Mouse (Mus musculus) CH12.LX (cell line): Measurements from ENCODE around the gene Tspan17. TPM values are rescaled to one million over a fixed set of nuclear protein-coding genes. Genes with fewer than 3 reads are reported as not detected.

Experiments
- DNase-seq: peaks from one replicate; pipeline ENCODE4 v3.0.0-alpha.2; 2013; ENCODE audit errors: extremely low read depth
- H3K27ac ChIP-seq: 2 replicates; pipeline ENCODE4 v1.5.1; 2012; ENCODE audit warnings: low read depth, mild to moderate bottlenecking, control low read depth, moderate library complexity; ENCODE audit not compliant: insufficient read depth
- H3K27me3 ChIP-seq: replicated peaks from 2 replicates; pipeline ENCODE3; 2012; ENCODE audit warnings: inconsistent platforms
- H3K36me3 ChIP-seq, 2 experiments: replicated peaks in 1 of 2; 2 replicates each; pipeline versions ENCODE3 to v1.6.1; 2012; ENCODE audit warnings: inconsistent platforms in 1 of 2, low read length in 1 of 2, mild to moderate bottlenecking in 1 of 2, mixed read lengths in 1 of 2, moderate library complexity in 1 of 2; ENCODE audit not compliant: control insufficient read depth in 1 of 2, insufficient read depth in 1 of 2
- H3K4me1 ChIP-seq, 2 experiments: 2 replicates each; pipeline ENCODE4 v1.6.1; 2012; ENCODE audit warnings: inconsistent platforms in 1 of 2, moderate library complexity in 1 of 2; ENCODE audit not compliant: insufficient read depth in 2 of 2, control insufficient read depth in 1 of 2
- H3K4me2 ChIP-seq: 2 replicates; pipeline ENCODE4 v1.6.1; 2012; ENCODE audit warnings: low read depth, mild to moderate bottlenecking, control low read depth; ENCODE audit not compliant: poor library complexity, insufficient read depth, severe bottlenecking
- H3K4me3 ChIP-seq, 3 experiments: fragments of 150-350 bp in 1 of 3; sonication (generic) in 1 of 3; replicated peaks in 1 of 3; 2 replicates each; pipeline versions ENCODE3 to v1.5.1; 2011 to 2012; ENCODE audit warnings: low read depth in 2 of 3, low read length in 2 of 3, mild to moderate bottlenecking in 2 of 3, moderate library complexity in 2 of 3, control low read depth in 1 of 3, improper control_type of control experiment in 1 of 3, inconsistent platforms in 1 of 3, mixed read lengths in 1 of 3; ENCODE audit not compliant: poor library complexity in 1 of 3
- H3K79me2 ChIP-seq: replicated peaks from 2 replicates; pipeline ENCODE4 v1.6.1; 2012; ENCODE audit warnings: mild to moderate bottlenecking, moderate library complexity; ENCODE audit not compliant: control insufficient read depth, poor library complexity, insufficient read depth, severe bottlenecking; ENCODE audit errors: extremely low read depth
- H3K9ac ChIP-seq: 2 replicates; pipeline ENCODE4 v1.6.1; 2012; ENCODE audit warnings: low read depth, mild to moderate bottlenecking, control low read depth, moderate library complexity; ENCODE audit not compliant: insufficient read depth
- H3K9me3 ChIP-seq: replicated peaks from 2 replicates; pipeline ENCODE3; 2012; ENCODE audit warnings: low read length, inconsistent platforms, mixed read lengths
- BHLHE40 ChIP-seq: IDR thresholded peaks from 2 replicates; pipeline ENCODE4 v1.6.1; 2011; ENCODE audit warnings: mild to moderate bottlenecking, low read depth, low read length, improper control_type of control experiment
- CHD2 ChIP-seq: IDR thresholded peaks from 2 replicates; pipeline ENCODE4 v1.6.1; 2011; ENCODE audit warnings: low read length, improper control_type of control experiment
- CTCF ChIP-seq, 2 experiments: IDR thresholded peaks in 1 of 2; conservative IDR thresholded peaks in 1 of 2; 2 replicates each; pipeline ENCODE4 v1.5.1; 2011 to 2012; ENCODE audit warnings: low read depth in 2 of 2, low read length in 2 of 2, improper control_type of control experiment in 1 of 2, inconsistent platforms in 1 of 2, mild to moderate bottlenecking in 1 of 2, moderate library complexity in 1 of 2
- E2F4 ChIP-seq: IDR thresholded peaks from 2 replicates; pipeline ENCODE4 v1.6.1; 2011; ENCODE audit warnings: low read depth, low read length, improper control_type of control experiment; ENCODE audit not compliant: insufficient replicate concordance
- ELF1 ChIP-seq: IDR thresholded peaks from 2 replicates; pipeline ENCODE4 v1.6.1; 2014; ENCODE audit warnings: low read depth, mild to moderate bottlenecking, inconsistent platforms, low read length, improper control_type of control experiment
- EP300 ChIP-seq: IDR thresholded peaks from 2 replicates; pipeline ENCODE4 v1.6.1; 2011; ENCODE audit warnings: low read length, improper control_type of control experiment
- GABPA ChIP-seq: IDR thresholded peaks from 2 replicates; pipeline ENCODE4 v1.6.1; 2012; ENCODE audit warnings: low read depth, low read length, improper control_type of control experiment, inconsistent platforms; ENCODE audit not compliant: insufficient replicate concordance
- HCFC1 ChIP-seq: IDR thresholded peaks from 2 replicates; pipeline ENCODE4 v1.6.1; 2012; ENCODE audit warnings: low read depth, mild to moderate bottlenecking, inconsistent platforms, low read length, improper control_type of control experiment
- JUND ChIP-seq: conservative IDR thresholded peaks from 2 replicates; pipeline ENCODE4 v1.6.1; 2011; ENCODE audit warnings: low read depth, low read length, improper control_type of control experiment
- MAX ChIP-seq: IDR thresholded peaks from 2 replicates; pipeline ENCODE4 v1.6.1; 2011; ENCODE audit warnings: low read length, improper control_type of control experiment
- MAZ ChIP-seq: IDR thresholded peaks from 2 replicates; pipeline ENCODE4 v1.6.1; 2012; ENCODE audit warnings: low read depth, mild to moderate bottlenecking, inconsistent platforms, low read length, improper control_type of control experiment, moderate library complexity
- MEF2A ChIP-seq: IDR thresholded peaks from 2 replicates; pipeline ENCODE4 v1.6.1; 2014; ENCODE audit warnings: low read depth, mild to moderate bottlenecking, inconsistent platforms, low read length, improper control_type of control experiment, borderline replicate concordance
- MXI1 ChIP-seq: IDR thresholded peaks from 2 replicates; pipeline ENCODE4 v1.6.1; 2011; ENCODE audit warnings: mild to moderate bottlenecking, low read depth, low read length, improper control_type of control experiment
- NRF1 ChIP-seq: IDR thresholded peaks from 2 replicates; pipeline ENCODE4 v1.6.1; 2014; ENCODE audit warnings: low read depth, mild to moderate bottlenecking, inconsistent platforms, low read length, improper control_type of control experiment, moderate library complexity
- RAD21 ChIP-seq: IDR thresholded peaks from 2 replicates; pipeline ENCODE4 v1.6.1; 2011; ENCODE audit warnings: low read depth, mild to moderate bottlenecking, low read length, improper control_type of control experiment, moderate library complexity
- SIN3A ChIP-seq: IDR thresholded peaks from 2 replicates; pipeline ENCODE4 v1.6.1; 2012; ENCODE audit warnings: low read length, improper control_type of control experiment, inconsistent platforms
- SMC3 ChIP-seq: IDR thresholded peaks from 2 replicates; pipeline ENCODE4 v1.6.1; 2011; ENCODE audit warnings: low read depth, low read length, improper control_type of control experiment
- TBP ChIP-seq: conservative IDR thresholded peaks from 2 replicates; pipeline ENCODE4 v1.6.1; 2011; ENCODE audit warnings: low read depth, low read length, improper control_type of control experiment
- UBTF ChIP-seq: IDR thresholded peaks from 2 replicates; pipeline ENCODE4 v1.6.1; 2012; ENCODE audit warnings: low read depth, mild to moderate bottlenecking, inconsistent platforms, low read length, improper control_type of control experiment, moderate library complexity
- USF1 ChIP-seq: IDR thresholded peaks from 2 replicates; pipeline ENCODE4 v1.6.1; 2014; ENCODE audit warnings: low read depth, mild to moderate bottlenecking, inconsistent platforms, low read length, improper control_type of control experiment
- ZC3H11A ChIP-seq: IDR thresholded peaks from 2 replicates; pipeline ENCODE4 v1.6.1; 2012; ENCODE audit warnings: low read depth, mild to moderate bottlenecking, inconsistent platforms, low read length, improper control_type of control experiment
- ZMIZ1 ChIP-seq: IDR thresholded peaks from 2 replicates; pipeline ENCODE4 v1.6.1; 2012; ENCODE audit warnings: low read depth, mild to moderate bottlenecking, inconsistent platforms, low read length, improper control_type of control experiment
- ZNF384 ChIP-seq: IDR thresholded peaks from 2 replicates; pipeline ENCODE4 v1.6.1; 2012; ENCODE audit warnings: low read depth, low read length, improper control_type of control experiment, inconsistent platforms
- dilution Hi-C: fragments of 300-500 bp; cut with MboI; formaldehyde crosslinking; loops from 2 replicates; pipeline ENCODE4 v1.14.3; 2020; ENCODE audit warnings: low sequenced_read_pairs; ENCODE audit not compliant: extremely low pct_unique_long_range_greater_than_20kb, extremely low pct_ligation_motif_present
- in situ Hi-C: fragments of 300-500 bp; cut with MboI; formaldehyde crosslinking; loops from 3 replicates; pipeline ENCODE4 v1.14.3; 2019; ENCODE audit warnings: low sequenced_read_pairs, low pct_ligation_motif_present, low pct_unique_long_range_greater_than_20kb, mixed read lengths
- polyA plus RNA-seq: library from polyadenylated mRNA; unstranded; fragments of >175 nt; gene quantifications from 2 replicates; pipeline ENCODE4 v1.2.1, GENCODE M21; 2012; ENCODE audit warnings: low read depth; ENCODE audit not compliant: insufficient read length
- total RNA-seq, 2 experiments: library from RNA; depleted of rRNA; stranded (reverse); fragments of 300-350 nt in 1 of 2; fragments of >200 nt in 1 of 2; gene quantifications; 2 replicates each; pipeline ENCODE4 v1.2.3; 2012 to 2014

The Tspan17 gene
- total and polyA plus RNA-seq, 3 experiments: 0.61 to 0.68 TPM; not detected in 1

DNA sequence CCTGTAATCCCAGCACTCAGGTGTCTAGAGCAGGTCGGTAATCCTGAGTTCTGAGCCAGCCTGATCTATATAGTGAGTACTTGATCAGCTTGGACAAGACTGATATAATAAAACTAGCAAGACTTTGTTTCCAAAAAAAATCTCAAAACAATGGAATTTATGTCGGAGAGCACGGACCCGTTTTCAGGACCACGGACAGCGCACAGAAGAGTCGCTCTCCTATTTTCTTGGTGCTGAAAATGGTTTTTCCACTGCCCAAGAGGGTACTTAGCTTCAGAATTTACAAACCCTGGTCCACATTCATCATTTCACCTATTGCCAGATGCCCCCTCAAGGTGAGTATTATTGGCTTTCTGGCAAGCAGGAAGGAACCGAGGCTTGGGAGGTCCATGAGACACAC lies 38.5 kb upstream of the Tspan17 start:
- Histone ChIP-seq H3K4me1 (no peaks in the 10 kb centered on the region), H3K4me3 (no peak overlapping the region), H3K79me2 (no peaks in the 10 kb centered on the region), H3K4me2 (no peak overlapping the region), H3K27me3 (peaks cover 57% of the 10 kb centered on the region), H3K36me3 (no peaks in the 10 kb centered on the region), H3K9me3 (peaks cover 7% of the 10 kb centered on the region), H3K9ac (no peak overlapping the region), H3K27ac (no peak overlapping the region)
- in situ Hi-C loops: no loop called here
- TF ChIP-seq JUND (no peak), ZMIZ1 (no peak), SIN3A (no peak), BHLHE40 (no peak), ZC3H11A (no peak), RAD21 (no peak), HCFC1 (no peak), CTCF (conservative IDR thresholded peaks at IDR 0.05 in 1 of 2, IDR thresholded peaks at IDR 0.05 in 1 of 2; ENCODE audit: low read depth in 2 of 2, low read length in 2 of 2) (no peak), USF1 (no peak), MAZ (no peak), MAX (no peak), MXI1 (no peak), CHD2 (no peak), MEF2A (no peak), E2F4 (no peak), ELF1 (no peak)
- DNase-seq: no peak
- dilution Hi-C loops: no loop called here

DNA sequence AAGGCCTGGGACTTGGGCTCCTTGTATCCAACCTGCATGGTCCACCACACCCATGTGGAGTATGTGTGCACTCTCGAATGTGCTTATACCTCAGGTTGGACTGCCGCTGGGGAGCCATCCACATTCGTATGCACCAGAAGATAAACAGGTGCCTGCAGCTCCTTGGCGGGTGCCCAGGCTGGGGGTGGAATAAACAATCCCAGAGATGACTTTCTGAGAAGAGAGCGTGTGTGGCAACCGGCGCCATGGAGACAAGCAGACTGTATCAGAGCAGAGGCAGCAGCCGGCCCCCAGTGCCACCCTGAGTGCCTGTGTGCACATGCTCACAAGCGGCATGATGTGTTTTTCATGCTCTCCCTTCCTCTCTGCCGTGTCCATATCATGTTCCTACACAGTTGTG lies 36.5 kb upstream of the Tspan17 start:
- in situ Hi-C loops (no loop called here), dilution Hi-C loops (no loop called here)
- Histone ChIP-seq H3K27me3 (peaks cover 56% of the 10 kb centered on the region), H3K27ac (no peak overlapping the region), H3K4me1 (no peaks in the 10 kb centered on the region), H3K36me3 (no peaks in the 10 kb centered on the region), H3K79me2 (no peaks in the 10 kb centered on the region), H3K9me3 (peaks cover 7% of the 10 kb centered on the region), H3K4me3 (no peak overlapping the region), H3K4me2 (no peak overlapping the region), H3K9ac (no peak overlapping the region)
- no peak for TF ChIP-seq MEF2A
- no peak for TF ChIP-seq RAD21
- no peak for TF ChIP-seq GABPA
- TF ChIP-seq SMC3: no peak
- no peak for TF ChIP-seq TBP
- TF ChIP-seq UBTF: no peak
- no peak for TF ChIP-seq ZMIZ1
- no peak for TF ChIP-seq MAX
- no peak for TF ChIP-seq NRF1
- TF ChIP-seq ZNF384: no peak
- TF ChIP-seq SIN3A: no peak
- TF ChIP-seq EP300: no peak
- no peak for DNase-seq
